Mouse (Mus musculus): ENCODE measurements around the gene Uvssa. TPM values are rescaled to one million over a fixed set of nuclear protein-coding genes. Genes with fewer than 3 reads are reported as not detected.

Uvssa gene
- polyA plus RNA-seq, 1 experiment from 2014 or later = 9.2 TPM

DNA sequence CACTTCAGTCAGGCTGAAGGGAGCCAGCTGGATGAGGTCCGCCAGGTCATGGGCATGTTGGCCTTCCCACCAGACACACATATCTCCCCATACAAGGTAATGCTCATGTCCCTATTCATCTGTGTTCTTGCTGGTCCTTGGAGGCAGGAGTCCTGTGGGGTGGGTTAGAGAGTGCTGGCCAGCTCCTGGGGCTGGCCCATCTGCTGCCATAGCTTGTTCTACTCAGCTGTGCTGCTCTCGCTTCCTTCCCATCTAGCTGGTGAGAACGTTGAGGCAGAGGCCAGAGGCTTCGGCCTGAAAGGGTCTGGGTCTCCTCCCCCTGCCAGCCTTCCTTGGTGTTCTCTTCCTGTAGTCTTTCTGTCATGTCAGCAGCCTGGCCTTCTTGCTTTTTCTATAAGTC, 9.7 kb upstream of the Uvssa start:
- no peak overlapping the region for H3K4me2 ChIP-seq (replicated peaks; ENCODE audit: low read depth, low read length)
- ATAC-seq (ENCODE audit: low FRiP score, low TSS enrichment) = no peak
- H3K9me3 ChIP-seq (ENCODE audit: low read length) = no peaks in the 10 kb centered on the region
- H3K9ac ChIP-seq (replicated peaks; ENCODE audit: low read length) = no peak overlapping the region
- no peak overlapping the region for H3K4me3 ChIP-seq (ENCODE audit: low read length)
- no peak overlapping the region for H3K27ac ChIP-seq (ENCODE audit: low read length)
- 93% methylated on average over 4 of the region's 4 CpGs for WGBS
- H3K36me3 ChIP-seq (ENCODE audit: insufficient read depth, low read length) = peaks cover 88% of the 10 kb centered on the region
- H3K4me1 ChIP-seq (ENCODE audit: insufficient read depth, low read length) = no peaks in the 10 kb centered on the region
- no peaks in the 10 kb centered on the region for H3K27me3 ChIP-seq (ENCODE audit: insufficient read depth, low read length)

DNA sequence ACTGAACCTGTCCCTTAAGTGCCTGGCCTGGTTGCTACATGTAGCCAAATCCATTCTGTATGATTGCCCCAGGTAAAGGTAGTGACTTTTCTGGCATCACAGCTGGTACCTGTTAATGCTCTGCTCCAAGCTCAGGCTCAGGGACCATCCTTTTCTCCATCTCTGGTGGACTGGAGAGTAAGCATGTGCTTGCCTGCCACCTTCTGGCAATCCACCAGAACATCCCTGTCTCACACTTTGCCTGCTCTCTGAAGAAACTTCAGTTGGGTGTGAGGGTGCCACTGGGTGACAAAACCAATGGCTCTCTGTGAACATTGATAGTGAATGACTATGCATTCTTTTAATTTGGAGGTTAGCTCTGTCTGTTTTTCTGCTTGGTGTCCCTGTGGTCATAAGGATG, 7.2 kb upstream of the Uvssa start:
- Histone ChIP-seq H3K9me3 (ENCODE audit: low read length) (no peaks in the 10 kb centered on the region), H3K36me3 (ENCODE audit: insufficient read depth, low read length) (peaks cover 69% of the 10 kb centered on the region), H3K27ac (ENCODE audit: low read length) (no peak overlapping the region), H3K27me3 (ENCODE audit: insufficient read depth, low read length) (no peaks in the 10 kb centered on the region), H3K4me1 (ENCODE audit: insufficient read depth, low read length) (no peaks in the 10 kb centered on the region), H3K4me3 (ENCODE audit: low read length) (no peak overlapping the region), H3K9ac (replicated peaks; ENCODE audit: low read length) (no peak overlapping the region), H3K4me2 (replicated peaks; ENCODE audit: low read depth, low read length) (no peak overlapping the region)
- no peak for ATAC-seq (ENCODE audit: low FRiP score, low TSS enrichment)

DNA sequence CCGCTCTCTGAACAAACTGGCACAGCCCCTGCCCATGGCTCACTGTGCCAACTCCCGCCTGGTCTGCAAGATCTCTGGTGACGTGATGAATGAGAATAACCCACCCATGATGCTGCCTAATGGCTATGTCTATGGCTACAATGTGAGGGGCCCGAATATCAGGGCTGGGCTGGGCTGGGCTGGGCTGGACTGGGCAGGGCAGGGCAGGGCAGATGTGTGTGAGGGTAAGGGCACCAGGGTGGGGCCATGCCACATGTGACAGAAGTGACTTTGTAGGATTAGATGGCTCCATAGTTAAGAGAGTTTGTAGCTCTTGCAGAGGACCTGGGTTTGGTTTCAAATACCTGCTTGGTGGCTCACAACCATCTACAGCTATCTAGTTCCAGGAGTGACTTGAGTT, 6.7 kb upstream of the Uvssa start:
- no peak overlapping the region for H3K27ac ChIP-seq (ENCODE audit: low read length)
- no peaks in the 10 kb centered on the region for H3K9me3 ChIP-seq (ENCODE audit: low read length)
- H3K27me3 ChIP-seq (ENCODE audit: insufficient read depth, low read length) = no peaks in the 10 kb centered on the region
- H3K4me2 ChIP-seq (replicated peaks; ENCODE audit: low read depth, low read length) = no peak overlapping the region
- no peak for ATAC-seq (ENCODE audit: low FRiP score, low TSS enrichment)
- H3K4me1 ChIP-seq (ENCODE audit: insufficient read depth, low read length) = no peaks in the 10 kb centered on the region
- 95% methylated on average over 4 of the region's 4 CpGs for WGBS
- no peak overlapping the region for H3K9ac ChIP-seq (replicated peaks; ENCODE audit: low read length)
- H3K4me3 ChIP-seq (ENCODE audit: low read length) = no peak overlapping the region
- H3K36me3 ChIP-seq (ENCODE audit: insufficient read depth, low read length) = peaks cover 64% of the 10 kb centered on the region

GRCm38 (mm10) chr5:33372331-33373038, 5.9 kb upstream of the Uvssa start:
- WGBS = 82% methylated on average over 18 of the region's 18 CpGs
- peaks cover 56% of the 10 kb centered on the region for H3K36me3 ChIP-seq (ENCODE audit: insufficient read depth, low read length)
- no peak for ATAC-seq (ENCODE audit: low FRiP score, low TSS enrichment)

DNA sequence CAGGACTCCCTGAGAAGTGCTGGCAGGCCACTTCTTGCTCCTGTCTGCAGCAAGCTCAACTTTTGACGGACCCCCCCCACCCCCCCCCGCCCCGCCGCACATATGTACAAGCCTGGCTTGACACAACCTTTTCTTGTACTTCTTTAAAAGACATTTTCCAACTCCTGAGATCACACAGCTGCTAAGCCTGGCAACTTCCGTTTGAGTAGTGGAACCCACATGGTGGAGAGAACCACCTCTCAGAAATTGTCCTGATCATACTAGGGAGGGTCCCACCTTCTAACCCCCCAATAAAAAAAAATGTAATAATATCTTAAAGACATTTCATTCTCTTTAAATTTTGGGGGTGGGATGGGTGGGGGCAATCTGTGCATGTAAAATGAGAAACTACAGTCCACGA, 1.2 kb upstream of the Uvssa start:
- H3K4me2 ChIP-seq (replicated peaks; ENCODE audit: low read depth, low read length) = peak overlapping the region; percentile 86
- peak overlapping the region; percentile 84; the same call in 1 of the 2 replicates for H3K9ac ChIP-seq (replicated peaks; ENCODE audit: low read length)
- H3K4me1 ChIP-seq (ENCODE audit: insufficient read depth, low read length) = peaks cover 13% of the 10 kb centered on the region
- H3K4me3 ChIP-seq (ENCODE audit: low read length) = peak overlapping the region; percentile 78
- H3K27me3 ChIP-seq (ENCODE audit: insufficient read depth, low read length) = no peaks in the 10 kb centered on the region
- WGBS = 27% methylated on average over 6 of the region's 6 CpGs
- H3K36me3 ChIP-seq (ENCODE audit: insufficient read depth, low read length) = peaks cover 17% of the 10 kb centered on the region
- no peak overlapping the region for H3K27ac ChIP-seq (ENCODE audit: low read length)
- no peaks in the 10 kb centered on the region for H3K9me3 ChIP-seq (ENCODE audit: low read length)
- no peak for ATAC-seq (ENCODE audit: low FRiP score, low TSS enrichment)

More at GRCm38 (mm10) chr5:33372331-33373038, 5.9 kb upstream of the Uvssa start:
- Histone ChIP-seq H3K9me3 (ENCODE audit: low read length) (no peaks in the 10 kb centered on the region), H3K9ac (replicated peaks; ENCODE audit: low read length) (no peak overlapping the region), H3K4me3 (ENCODE audit: low read length) (no peak overlapping the region), H3K27ac (ENCODE audit: low read length) (no peak overlapping the region), H3K4me1 (ENCODE audit: insufficient read depth, low read length) (peaks cover 6% of the 10 kb centered on the region), H3K27me3 (ENCODE audit: insufficient read depth, low read length) (no peaks in the 10 kb centered on the region), H3K4me2 (replicated peaks; ENCODE audit: low read depth, low read length) (no peak overlapping the region)

DNA sequence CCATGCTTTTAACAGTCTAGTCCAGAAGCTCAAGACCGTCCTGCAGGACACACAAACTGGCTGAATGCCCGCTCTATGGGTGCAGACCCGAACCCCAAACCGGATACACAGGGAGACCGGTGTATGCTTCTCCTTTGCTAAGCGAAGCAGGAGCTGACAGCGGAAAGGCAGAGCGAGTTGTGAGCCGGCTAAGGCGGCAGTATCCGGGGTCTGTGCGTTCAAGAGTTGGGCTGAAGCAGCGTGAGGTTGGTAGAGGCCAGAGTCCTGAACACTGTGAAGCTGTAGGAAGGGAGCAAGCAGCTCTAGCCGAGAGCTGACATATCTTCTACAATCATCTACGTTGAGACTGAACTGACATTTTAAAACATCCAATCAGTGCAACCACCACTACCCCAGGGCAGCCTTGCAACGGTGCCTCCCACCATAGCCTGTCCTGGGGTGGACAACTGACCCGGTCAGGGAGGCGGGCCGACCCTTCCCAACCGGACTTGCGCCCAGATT, 498 bp upstream of the Uvssa start:
- H3K9ac ChIP-seq (replicated peaks; ENCODE audit: low read length) = peak overlapping the region; percentile 84
- 0% methylated on average over 21 of the region's 21 CpGs for WGBS
- ATAC-seq (ENCODE audit: low FRiP score, low TSS enrichment) = peak; percentile 21; the same call in 1 of the 2 replicates

GRCm38 (mm10) chr5:33387550-33387949, 9.2 kb downstream of the Uvssa start:
- peaks cover 13% of the 10 kb centered on the region for H3K36me3 ChIP-seq (ENCODE audit: insufficient read depth, low read length)

More for the DNA sequence above, 498 bp upstream of the Uvssa start:
- H3K4me1 ChIP-seq (ENCODE audit: insufficient read depth, low read length) = peaks cover 13% of the 10 kb centered on the region
- H3K27me3 ChIP-seq (ENCODE audit: insufficient read depth, low read length) = no peaks in the 10 kb centered on the region
- peaks cover 10% of the 10 kb centered on the region for H3K36me3 ChIP-seq (ENCODE audit: insufficient read depth, low read length)
- peak overlapping the region; percentile 86 for H3K4me2 ChIP-seq (replicated peaks; ENCODE audit: low read depth, low read length)
- no peaks in the 10 kb centered on the region for H3K9me3 ChIP-seq (ENCODE audit: low read length)
- H3K4me3 ChIP-seq (ENCODE audit: low read length) = peak overlapping the region; percentile 78
- peak overlapping the region; percentile 98 for H3K27ac ChIP-seq (ENCODE audit: low read length)

DNA sequence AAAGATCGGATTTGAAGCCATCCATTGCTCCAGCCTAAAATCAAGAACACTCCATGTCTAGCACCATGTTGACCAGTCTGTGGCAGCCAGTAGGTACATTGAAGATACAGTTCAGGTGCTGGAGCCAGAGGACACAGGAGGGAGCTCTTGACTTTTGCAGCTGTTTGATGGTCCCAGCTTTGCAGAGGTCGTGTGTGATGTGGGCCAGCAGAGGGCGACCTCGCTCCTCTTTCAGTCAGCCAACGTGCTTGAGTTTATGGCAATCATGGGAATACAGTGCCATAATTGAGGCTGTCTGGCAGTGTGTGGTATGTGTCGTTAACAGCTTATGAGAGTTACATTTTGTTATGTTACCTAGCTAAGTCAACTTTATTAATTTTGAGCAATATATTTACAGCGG, 15.5 kb downstream of the Uvssa start:
- Histone ChIP-seq H3K9me3 (ENCODE audit: low read length) (no peaks in the 10 kb centered on the region), H3K27ac (ENCODE audit: low read length) (no peak overlapping the region), H3K27me3 (ENCODE audit: insufficient read depth, low read length) (no peaks in the 10 kb centered on the region), H3K9ac (replicated peaks; ENCODE audit: low read length) (no peak overlapping the region), H3K4me3 (ENCODE audit: low read length) (no peak overlapping the region), H3K4me1 (ENCODE audit: insufficient read depth, low read length) (no peaks in the 10 kb centered on the region), H3K4me2 (replicated peaks; ENCODE audit: low read depth, low read length) (no peak overlapping the region), H3K36me3 (ENCODE audit: insufficient read depth, low read length) (peaks cover 8% of the 10 kb centered on the region; the same call in 1 of the 2 replicates)
- 13% methylated on average over 7 of the region's 7 CpGs for WGBS
- peak; percentile 61 for ATAC-seq (ENCODE audit: low FRiP score, low TSS enrichment)

More at GRCm38 (mm10) chr5:33387550-33387949, 9.2 kb downstream of the Uvssa start:
- Histone ChIP-seq H3K4me3 (ENCODE audit: low read length) (no peak overlapping the region), H3K4me2 (replicated peaks; ENCODE audit: low read depth, low read length) (no peak overlapping the region), H3K27me3 (ENCODE audit: insufficient read depth, low read length) (no peaks in the 10 kb centered on the region), H3K27ac (ENCODE audit: low read length) (no peak overlapping the region), H3K9ac (replicated peaks; ENCODE audit: low read length) (no peak overlapping the region), H3K4me1 (ENCODE audit: insufficient read depth, low read length) (no peaks in the 10 kb centered on the region), H3K9me3 (ENCODE audit: low read length) (no peaks in the 10 kb centered on the region)
- ATAC-seq (ENCODE audit: low FRiP score, low TSS enrichment) = no peak
- WGBS = 85% methylated on average over 11 of the region's 11 CpGs

DNA sequence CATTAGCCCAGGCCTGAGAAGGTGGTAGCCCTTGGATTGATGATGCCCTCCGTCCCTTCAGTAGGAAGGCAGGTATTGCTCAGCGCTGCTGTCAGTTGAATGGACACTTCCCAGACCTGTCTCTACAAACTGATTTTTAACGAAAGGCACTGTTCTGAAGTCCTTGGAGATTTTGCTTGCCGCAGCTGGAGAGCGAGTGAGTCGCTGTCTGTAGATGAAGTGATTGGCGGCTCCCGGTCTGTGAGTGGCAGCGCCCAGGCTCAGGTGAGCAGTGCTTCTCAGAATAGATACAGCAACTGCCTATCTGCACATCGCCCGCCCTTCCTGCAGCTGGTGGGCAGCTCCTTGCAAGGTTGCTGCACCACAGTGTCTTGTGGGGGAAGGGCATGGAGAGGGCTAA, 17.3 kb downstream of the Uvssa start:
- Histone ChIP-seq H3K4me2 (replicated peaks; ENCODE audit: low read depth, low read length) (no peak overlapping the region), H3K9ac (replicated peaks; ENCODE audit: low read length) (no peak overlapping the region), H3K4me3 (ENCODE audit: low read length) (no peak overlapping the region), H3K9me3 (ENCODE audit: low read length) (no peaks in the 10 kb centered on the region), H3K27me3 (ENCODE audit: insufficient read depth, low read length) (no peaks in the 10 kb centered on the region), H3K27ac (ENCODE audit: low read length) (no peak overlapping the region), H3K36me3 (ENCODE audit: insufficient read depth, low read length) (peaks cover 8% of the 10 kb centered on the region; the same call in 1 of the 2 replicates), H3K4me1 (ENCODE audit: insufficient read depth, low read length) (no peaks in the 10 kb centered on the region)
- WGBS = 91% methylated on average over 11 of the region's 11 CpGs
- no peak for ATAC-seq (ENCODE audit: low FRiP score, low TSS enrichment)

GRCm38 (mm10) chr5:33396828-33397227, 18.5 kb downstream of the Uvssa start:
- no peak overlapping the region for H3K4me3 ChIP-seq (ENCODE audit: low read length)
- no peak for ATAC-seq (ENCODE audit: low FRiP score, low TSS enrichment)
- H3K27me3 ChIP-seq (ENCODE audit: insufficient read depth, low read length) = no peaks in the 10 kb centered on the region
- H3K9ac ChIP-seq (replicated peaks; ENCODE audit: low read length) = no peak overlapping the region
- no peaks in the 10 kb centered on the region for H3K4me1 ChIP-seq (ENCODE audit: insufficient read depth, low read length)
- H3K36me3 ChIP-seq (ENCODE audit: insufficient read depth, low read length) = peaks cover 5% of the 10 kb centered on the region; the same call in 1 of the 2 replicates
- H3K4me2 ChIP-seq (replicated peaks; ENCODE audit: low read depth, low read length) = no peak overlapping the region
- no peak overlapping the region for H3K27ac ChIP-seq (ENCODE audit: low read length)
- WGBS = 89% methylated on average over 7 of the region's 7 CpGs
- H3K9me3 ChIP-seq (ENCODE audit: low read length) = no peaks in the 10 kb centered on the region

Measured in kidney, embryonic 16.5 days (tissue).